Mouse (Mus musculus): Measurements from ENCODE around the gene Sptlc2. TPM values are rescaled to one million over a fixed set of nuclear protein-coding genes. Genes with fewer than 3 reads are reported as not detected.
A peak's percentile ranks its signal among the peaks of the same experiment; 100 is the strongest.
"Not testable (repeated sequence)": the region's sequence is repeated elsewhere in the genome, so short reads cannot be mapped to it uniquely, and the experiment has no call there.

The Sptlc2 gene
- total and polyA plus RNA-seq, 2 experiments from 2014 or later = 69.2 to 84.9 TPM

- DNase-seq = no peak
- H3K9ac ChIP-seq = no peak overlapping the region
- H3K4me2 ChIP-seq (ENCODE audit: low read depth) = no peak overlapping the region
- no peaks in the 10 kb centered on the region for H3K27me3 ChIP-seq (ENCODE audit: insufficient read depth, low read length)
- 92% methylated on average over 4 of the region's 4 CpGs for WGBS
- H3K36me3 ChIP-seq (ENCODE audit: insufficient read depth) = no peaks in the 10 kb centered on the region
- no peaks in the 10 kb centered on the region for H3K9me3 ChIP-seq (ENCODE audit: low read length)
- no peak overlapping the region for H3K27ac ChIP-seq (ENCODE audit: low read depth, low read length)
- ATAC-seq = no peak
- TF ChIP-seq CTCF (IDR thresholded peaks at IDR 0.05; ENCODE audit: low read depth) = no peak
- H3K4me3 ChIP-seq (ENCODE audit: low read depth, low read length) = no peak overlapping the region
- no peaks in the 10 kb centered on the region for H3K4me1 ChIP-seq (ENCODE audit: insufficient read depth)
Observed at GRCm38 (mm10) chr12:87282743-87283142, 105.4 kb downstream of the Sptlc2 start.

DNA sequence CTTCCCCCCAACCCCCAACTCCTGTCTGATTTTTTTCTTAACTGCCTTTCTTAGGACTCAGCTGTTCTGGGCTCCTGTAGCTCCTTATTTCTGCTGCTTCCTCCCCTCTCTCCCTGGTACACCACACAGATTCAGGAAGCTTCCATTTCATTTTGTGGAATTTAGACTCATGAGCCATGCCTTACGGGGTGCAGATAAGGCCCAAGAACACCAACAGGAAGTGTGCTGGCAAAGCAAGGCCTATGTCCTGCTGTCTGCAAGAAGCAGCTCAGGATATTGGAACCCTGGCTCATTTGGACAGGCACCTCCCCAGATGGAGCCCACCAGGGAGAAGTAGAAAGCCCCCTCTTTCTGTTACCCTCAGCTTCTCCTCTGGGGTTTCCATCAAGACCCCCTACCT, 106.4 kb downstream of the Sptlc2 start:
- Histone ChIP-seq H3K9me3 (ENCODE audit: low read length) (no peaks in the 10 kb centered on the region), H3K4me3 (ENCODE audit: low read depth, low read length) (no peak overlapping the region), H3K36me3 (ENCODE audit: insufficient read depth) (no peaks in the 10 kb centered on the region), H3K27me3 (ENCODE audit: insufficient read depth, low read length) (no peaks in the 10 kb centered on the region), H3K4me2 (ENCODE audit: low read depth) (no peak overlapping the region), H3K4me1 (ENCODE audit: insufficient read depth) (no peaks in the 10 kb centered on the region), H3K27ac (ENCODE audit: low read depth, low read length) (no peak overlapping the region), H3K9ac (no peak overlapping the region)
- 91% methylated on average over 1 of the region's 1 CpGs for WGBS
- no peak for ATAC-seq
- DNase-seq = no peak
- TF ChIP-seq CTCF (IDR thresholded peaks at IDR 0.05; ENCODE audit: low read depth) = no peak

- Histone ChIP-seq H3K36me3 (ENCODE audit: insufficient read depth) (peaks cover 12% of the 10 kb centered on the region; the same call in 1 of the 2 replicates), H3K4me1 (ENCODE audit: insufficient read depth) (no peaks in the 10 kb centered on the region), H3K4me3 (ENCODE audit: low read depth, low read length) (no peak overlapping the region), H3K4me2 (ENCODE audit: low read depth) (no peak overlapping the region), H3K9me3 (ENCODE audit: low read length) (no peaks in the 10 kb centered on the region), H3K9ac (no peak overlapping the region), H3K27me3 (ENCODE audit: insufficient read depth, low read length) (no peaks in the 10 kb centered on the region), H3K27ac (ENCODE audit: low read depth, low read length) (no peak overlapping the region)
- no peak for ATAC-seq
- no peak for DNase-seq
- TF ChIP-seq CTCF (IDR thresholded peaks at IDR 0.05; ENCODE audit: low read depth) = peak; percentile 8; the same call in 1 of the 2 replicates
- 42% methylated on average over 14 of the region's 14 CpGs for WGBS
Observed at GRCm38 (mm10) chr12:87279879-87280278, 108.3 kb downstream of the Sptlc2 start.

DNA sequence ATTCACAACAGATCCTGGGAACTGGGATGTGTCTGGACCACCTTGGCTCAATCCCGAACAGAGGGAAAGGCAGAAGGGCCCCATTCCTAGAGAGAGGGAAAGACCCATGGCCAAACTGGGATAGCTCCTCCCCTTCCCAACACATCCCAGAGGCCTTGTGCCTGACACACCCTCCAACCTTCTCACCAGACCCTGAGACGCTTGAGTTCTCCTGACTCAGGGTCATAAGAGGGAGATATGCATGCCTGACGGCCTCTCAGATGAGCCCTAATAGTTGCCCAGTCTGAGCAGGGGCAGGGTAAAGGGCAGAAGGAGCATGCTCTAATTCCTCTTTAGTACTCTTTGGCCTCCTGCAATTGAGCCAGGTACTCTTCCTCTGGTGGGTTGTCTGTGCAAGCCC, 108.8 kb downstream of the Sptlc2 start:
- Histone ChIP-seq H3K9ac (no peak overlapping the region), H3K27me3 (ENCODE audit: insufficient read depth, low read length) (no peaks in the 10 kb centered on the region), H3K36me3 (ENCODE audit: insufficient read depth) (peaks cover 17% of the 10 kb centered on the region), H3K4me2 (ENCODE audit: low read depth) (no peak overlapping the region), H3K27ac (ENCODE audit: low read depth, low read length) (no peak overlapping the region), H3K4me3 (ENCODE audit: low read depth, low read length) (no peak overlapping the region), H3K9me3 (ENCODE audit: low read length) (no peaks in the 10 kb centered on the region), H3K4me1 (ENCODE audit: insufficient read depth) (no peaks in the 10 kb centered on the region)
- TF ChIP-seq CTCF (IDR thresholded peaks at IDR 0.05; ENCODE audit: low read depth) = no peak
- no peak for DNase-seq
- WGBS = 71% methylated on average over 3 of the region's 3 CpGs
- ATAC-seq = no peak

- Histone ChIP-seq H3K36me3 (ENCODE audit: insufficient read depth) (peaks cover 27% of the 10 kb centered on the region), H3K4me3 (ENCODE audit: low read depth, low read length) (no peak overlapping the region), H3K27ac (ENCODE audit: low read depth, low read length) (no peak overlapping the region), H3K4me2 (ENCODE audit: low read depth) (no peak overlapping the region), H3K9ac (no peak overlapping the region), H3K9me3 (ENCODE audit: low read length) (no peaks in the 10 kb centered on the region), H3K4me1 (ENCODE audit: insufficient read depth) (no peaks in the 10 kb centered on the region), H3K27me3 (ENCODE audit: insufficient read depth, low read length) (no peaks in the 10 kb centered on the region)
- 21% methylated on average over 6 of the region's 6 CpGs for WGBS
- no peak for TF ChIP-seq CTCF (IDR thresholded peaks at IDR 0.05; ENCODE audit: low read depth)
- DNase-seq (no peak), ATAC-seq (peak; percentile 20; the same call in 1 of the 2 replicates)
Observed at GRCm38 (mm10) chr12:87278118-87278730, 109.9 kb downstream of the Sptlc2 start.

GRCm38 (mm10) chr12:87277251-87277650, 110.9 kb downstream of the Sptlc2 start:
- not testable (repeated sequence) for H3K27ac ChIP-seq (ENCODE audit: low read depth, low read length); H3K4me3 ChIP-seq (ENCODE audit: low read depth, low read length); ATAC-seq; DNase-seq; H3K9me3 ChIP-seq (ENCODE audit: low read length); H3K27me3 ChIP-seq (ENCODE audit: insufficient read depth, low read length); H3K4me2 ChIP-seq (ENCODE audit: low read depth); H3K4me1 ChIP-seq (ENCODE audit: insufficient read depth); H3K9ac ChIP-seq
- peaks cover 37% of the 10 kb centered on the region for H3K36me3 ChIP-seq (ENCODE audit: insufficient read depth)
- 90% methylated on average over 4 of the region's 4 CpGs for WGBS

- Histone ChIP-seq H3K9me3 (ENCODE audit: low read length) (no peaks in the 10 kb centered on the region), H3K27me3 (ENCODE audit: insufficient read depth, low read length) (no peaks in the 10 kb centered on the region), H3K4me1 (ENCODE audit: insufficient read depth) (no peaks in the 10 kb centered on the region), H3K27ac (ENCODE audit: low read depth, low read length) (no peak overlapping the region), H3K9ac (no peak overlapping the region), H3K4me3 (ENCODE audit: low read depth, low read length) (no peak overlapping the region), H3K36me3 (ENCODE audit: insufficient read depth) (peaks cover 57% of the 10 kb centered on the region), H3K4me2 (ENCODE audit: low read depth) (no peak overlapping the region)
- WGBS = 89% methylated on average over 9 of the region's 9 CpGs
- no peak for ATAC-seq
- no peak for DNase-seq
- TF ChIP-seq CTCF (IDR thresholded peaks at IDR 0.05; ENCODE audit: low read depth) = no peak
Observed at GRCm38 (mm10) chr12:87274853-87275831, 113.0 kb downstream of the Sptlc2 start.
